Mouse (Mus musculus) gonadal fat pad, adult 2 months (tissue): Measurements from ENCODE around the gene Thtpa. TPM values are rescaled to one million over a fixed set of nuclear protein-coding genes. Genes with fewer than 3 reads are reported as not detected.
A peak's percentile ranks its signal among the peaks of the same experiment; 100 is the strongest.

Experiments
- DNase-seq: peaks from one replicate; pipeline ENCODE4 v3.0.0-alpha.2; 2012; ENCODE audit warnings: low read depth
- polyA plus RNA-seq: library from polyadenylated mRNA; depleted of rRNA; stranded (reverse); fragments of >200 nt; gene quantifications from 2 replicates; pipeline ENCODE4 v1.2.3, GENCODE M21; 2012

The Thtpa gene
- polyA plus RNA-seq, 1 experiment = 9.6 TPM

DNA sequence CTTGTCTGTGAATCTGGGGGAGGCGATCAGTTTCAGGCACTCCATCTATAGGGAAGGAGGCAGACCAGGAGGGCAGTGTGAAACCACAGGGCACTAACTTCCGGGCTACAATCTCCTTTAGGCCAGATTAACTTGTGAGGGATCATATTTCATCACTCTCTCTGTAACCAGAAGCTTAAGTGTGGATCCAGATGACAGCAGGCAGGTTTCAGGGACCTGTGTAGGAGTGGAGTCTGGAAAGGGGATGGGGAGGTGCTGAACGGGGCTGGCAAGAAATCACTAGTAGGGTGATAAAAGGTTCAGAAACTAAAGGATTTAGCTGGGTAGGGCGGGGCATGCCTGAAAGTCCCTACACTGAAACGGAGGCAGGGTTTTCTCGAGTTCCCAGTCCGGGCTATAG, 10.8 kb downstream of the Thtpa start:
- no peak for DNase-seq

DNA sequence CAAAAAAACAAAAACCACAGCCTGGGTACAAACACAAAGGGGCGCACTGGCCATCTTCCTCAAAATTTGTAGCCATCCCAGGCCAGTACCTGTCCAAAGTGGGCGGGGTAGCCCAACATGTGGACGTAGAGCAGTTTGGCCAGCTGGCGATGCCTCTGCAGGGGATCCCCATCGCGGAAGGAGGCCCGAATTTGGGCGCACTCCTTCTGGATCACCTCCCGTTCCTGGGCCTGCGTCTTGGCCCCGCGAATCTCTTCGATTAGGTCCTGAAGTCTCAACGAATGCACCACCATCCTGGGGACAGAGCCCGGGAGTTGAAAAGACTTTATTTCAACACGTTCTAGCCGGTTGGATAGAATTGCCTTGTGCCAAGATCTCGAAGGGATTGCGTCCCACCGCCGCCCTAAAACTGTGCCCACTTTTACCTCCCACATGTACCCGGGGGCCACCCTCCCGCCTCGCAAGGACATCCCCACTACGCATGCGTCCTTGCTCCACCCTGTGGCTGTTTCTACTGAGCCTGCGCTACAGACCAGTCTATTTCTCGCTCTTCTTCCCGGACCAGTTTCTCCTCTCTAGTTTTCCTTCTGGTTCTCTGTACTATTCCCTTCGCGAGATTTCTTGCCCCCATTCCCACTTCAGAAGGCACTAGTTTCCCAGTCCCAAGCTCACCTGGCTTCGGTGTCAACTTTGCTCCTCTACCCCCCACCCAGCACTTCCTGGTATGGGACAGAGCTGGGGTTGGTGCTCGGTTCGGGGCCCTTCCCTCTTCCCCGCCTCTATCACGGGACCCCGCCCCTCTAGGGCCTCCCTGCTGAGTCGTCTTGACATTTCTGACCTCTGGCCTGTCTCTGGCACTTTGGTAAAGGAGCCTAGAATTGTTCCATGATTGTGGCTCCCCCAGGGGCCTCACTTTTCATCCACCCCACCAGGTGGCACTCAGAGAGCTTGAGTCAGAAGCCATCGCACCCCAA, 11.5 kb downstream of the Thtpa start, which contains the start of gene Ap1g2:
Ap1g2 (minus strand) TSS at position 758 of the 974 bp plus-strand sequence.
- DNase-seq = no peak

DNA sequence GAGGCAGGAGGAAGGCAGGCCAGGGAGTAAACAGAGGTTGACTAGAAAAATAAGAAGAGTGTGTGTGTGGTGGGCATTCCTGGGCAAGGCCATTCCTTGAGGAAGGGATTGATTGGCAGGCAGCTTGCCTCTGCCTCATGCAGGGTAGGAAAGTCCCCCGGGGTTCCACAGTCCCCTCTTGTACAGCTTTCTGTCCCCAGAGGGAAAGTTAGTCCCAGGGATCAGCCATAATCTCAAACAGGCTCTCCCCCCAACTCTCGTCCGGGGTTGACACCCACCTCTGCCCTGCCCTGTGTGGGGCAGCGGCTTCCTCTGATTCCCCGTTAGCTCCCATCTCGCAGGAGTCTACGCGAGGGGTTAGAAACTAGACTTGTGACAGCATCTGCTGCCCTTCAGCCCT, 12.4 kb downstream of the Thtpa start:
- DNase-seq = no peak

DNA sequence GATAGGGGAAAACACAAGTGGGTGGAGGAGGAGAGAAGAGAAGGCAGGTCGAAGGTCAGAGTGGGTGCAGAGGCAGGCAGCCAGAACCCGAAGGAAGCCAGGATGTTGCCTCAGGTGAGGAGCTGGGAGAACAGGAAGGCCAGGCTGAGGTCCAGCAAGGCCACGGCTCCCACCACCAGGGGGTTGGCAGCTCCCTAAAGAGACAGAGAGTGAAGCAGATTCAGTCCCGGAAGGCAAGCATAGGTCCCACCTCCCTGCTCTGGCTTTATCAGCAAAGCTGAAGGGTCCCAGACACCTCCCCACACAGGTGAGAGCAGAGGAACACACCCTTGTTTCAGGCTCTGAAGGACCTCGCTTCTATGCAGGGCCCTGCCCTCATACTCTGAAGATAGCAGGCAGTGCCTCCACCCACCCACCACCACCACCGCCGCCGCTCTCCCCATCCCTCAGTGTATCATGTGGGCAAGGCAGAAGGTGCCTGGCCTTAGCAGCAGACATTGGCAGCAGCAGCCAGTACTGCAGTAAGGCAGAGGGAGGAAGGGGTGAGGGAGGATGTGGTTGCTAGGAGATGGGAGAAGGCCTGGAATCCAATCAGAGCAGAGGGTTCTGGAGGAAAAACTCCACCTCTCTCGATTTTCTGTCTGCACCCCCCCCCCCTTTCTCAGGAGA, 13.8 kb downstream of the Thtpa start:
- DNase-seq = no peak

DNA sequence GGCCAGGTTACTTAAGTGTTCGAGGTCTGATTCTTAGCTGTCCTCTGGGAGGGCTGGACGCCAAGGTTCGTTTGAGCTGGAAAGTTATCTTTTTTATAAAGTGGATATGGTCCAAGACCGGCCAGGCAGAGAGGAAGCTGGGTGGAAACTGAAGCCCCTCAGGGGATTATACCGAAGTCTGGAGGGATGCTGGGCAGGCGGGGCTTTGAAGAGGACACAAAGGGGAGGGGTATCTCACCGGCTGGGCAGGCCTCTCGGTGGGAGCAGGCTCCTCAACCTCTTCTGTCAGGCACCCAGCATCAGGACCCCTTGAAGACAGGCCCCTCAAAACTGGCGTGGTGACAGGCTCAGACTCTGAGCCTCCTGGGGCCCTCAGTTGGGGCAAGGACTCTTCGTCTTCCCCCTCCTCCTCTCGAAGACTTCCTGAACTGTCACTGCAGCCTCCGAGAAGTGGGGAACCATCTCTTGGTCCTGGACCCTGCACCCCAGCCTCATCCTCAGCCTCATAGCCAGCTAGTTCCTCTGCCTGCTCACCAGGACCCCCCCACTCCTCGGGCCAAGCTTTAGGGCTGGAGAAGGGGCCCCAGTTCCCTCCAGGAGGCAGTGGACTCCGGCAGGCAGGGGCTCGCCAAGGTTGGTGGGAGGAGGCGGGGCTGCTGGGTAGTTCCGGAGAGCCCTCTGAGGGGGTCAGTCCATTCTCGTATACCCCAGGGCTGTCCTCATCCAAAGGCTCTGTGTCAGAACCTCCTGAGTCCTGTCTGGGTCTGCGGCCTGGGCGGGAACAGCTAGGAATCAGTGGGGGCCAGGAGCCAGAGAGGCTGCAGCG, 14.7 kb downstream of the Thtpa start:
- no peak for DNase-seq

DNA sequence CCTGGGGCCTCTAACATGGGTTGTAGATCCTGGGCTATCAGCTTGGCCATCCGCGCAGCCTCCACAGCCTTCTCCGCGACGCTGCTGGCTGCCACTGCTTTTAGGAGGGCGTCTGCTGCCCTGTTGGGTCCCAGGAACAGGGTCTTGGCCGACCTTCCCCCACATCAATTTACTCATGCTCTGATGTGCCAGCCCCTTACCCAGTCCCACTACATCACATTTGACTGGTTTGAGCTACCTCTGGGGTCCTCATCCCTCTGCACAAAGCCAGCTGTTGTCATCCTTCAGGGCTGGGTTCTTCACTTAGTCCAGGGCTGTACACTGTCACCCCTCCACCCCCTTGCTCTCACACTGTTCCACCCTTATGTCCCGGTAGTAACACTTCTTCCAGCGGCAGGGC, 15.5 kb downstream of the Thtpa start:
- no peak for DNase-seq

DNA sequence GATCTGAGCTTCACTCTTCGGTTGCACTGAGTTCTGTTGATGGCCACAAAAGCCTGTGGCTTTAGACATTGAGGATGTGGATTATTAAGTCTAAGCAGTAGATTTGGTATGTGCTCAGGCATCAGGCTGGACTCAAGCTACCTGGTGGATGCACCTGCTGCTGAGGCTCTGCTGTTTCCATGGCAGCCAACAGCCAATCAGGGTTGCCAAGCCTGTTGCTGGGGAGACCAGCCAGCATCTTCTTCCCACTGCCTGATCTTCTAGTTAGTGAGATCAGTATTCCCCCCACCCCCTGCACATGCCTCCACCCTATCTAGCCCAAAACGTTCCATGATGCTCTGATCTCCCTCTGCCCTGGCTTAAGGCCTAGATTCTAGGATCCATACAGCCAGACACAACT, 17.1 kb downstream of the Thtpa start:
- no peak for DNase-seq

DNA sequence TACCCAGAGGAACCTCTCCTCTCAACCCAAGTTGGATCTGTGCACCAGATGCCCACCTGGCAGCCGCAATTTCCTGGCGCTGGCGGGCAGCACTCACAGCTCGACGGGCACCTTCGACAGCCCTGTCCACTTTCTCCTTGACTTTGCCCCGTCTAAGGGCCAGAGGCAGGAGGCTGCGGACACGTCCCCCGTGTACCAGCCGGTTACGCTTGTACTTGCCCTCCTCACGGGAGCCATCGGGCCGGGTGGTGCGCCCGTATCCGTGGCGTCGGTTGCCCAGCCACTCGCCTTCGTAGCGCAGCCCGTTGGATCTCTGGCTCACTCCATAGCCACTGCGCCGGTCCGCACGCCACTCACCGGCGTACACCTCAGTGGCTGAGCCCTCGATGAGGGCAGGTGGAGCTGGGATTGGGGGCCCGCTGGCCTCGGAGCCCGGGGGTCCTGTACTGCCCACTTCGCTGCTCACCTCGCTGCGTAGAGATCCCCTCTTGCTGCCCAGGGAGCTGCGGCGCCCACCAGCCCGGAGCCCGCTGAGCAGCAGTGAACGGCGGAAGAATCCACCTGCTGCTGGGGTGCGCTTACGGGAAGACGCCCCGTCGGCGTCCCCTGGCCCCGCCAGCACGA, 18.9 kb downstream of the Thtpa start:
- no peak for DNase-seq

DNA sequence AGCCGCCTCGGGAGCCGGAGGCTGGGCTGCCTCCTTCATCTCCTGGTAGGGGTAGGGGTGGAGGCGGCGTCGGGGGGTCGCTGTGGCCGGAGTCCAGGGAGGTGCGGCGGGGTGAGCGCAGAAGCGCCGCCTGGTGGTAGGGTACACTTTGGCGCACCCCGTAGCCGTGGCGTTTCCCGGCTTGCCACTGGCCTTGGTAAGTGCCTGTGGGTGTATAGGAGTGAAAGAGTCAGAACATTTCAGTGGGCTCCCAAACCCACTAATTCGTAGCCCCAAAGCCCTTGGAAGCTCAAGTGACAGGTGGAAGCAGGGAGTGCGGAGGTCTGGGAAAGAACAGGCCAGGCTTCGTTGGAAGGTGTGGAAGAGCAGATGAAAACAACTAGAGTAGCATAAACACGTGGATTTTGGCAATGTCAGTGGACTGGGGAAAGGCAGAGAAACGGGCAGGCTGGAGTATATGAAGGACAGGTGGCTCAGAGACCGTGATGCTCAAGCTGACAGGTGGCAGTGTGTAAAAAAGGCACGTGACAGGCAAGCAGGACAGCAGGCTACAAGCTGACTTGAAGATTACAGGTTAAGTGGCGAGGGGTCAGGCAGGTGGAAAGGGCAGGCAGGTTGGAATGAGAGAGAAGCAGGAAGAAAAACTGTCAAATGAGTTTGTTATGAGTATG, 19.5 kb downstream of the Thtpa start:
- DNase-seq = no peak

DNA sequence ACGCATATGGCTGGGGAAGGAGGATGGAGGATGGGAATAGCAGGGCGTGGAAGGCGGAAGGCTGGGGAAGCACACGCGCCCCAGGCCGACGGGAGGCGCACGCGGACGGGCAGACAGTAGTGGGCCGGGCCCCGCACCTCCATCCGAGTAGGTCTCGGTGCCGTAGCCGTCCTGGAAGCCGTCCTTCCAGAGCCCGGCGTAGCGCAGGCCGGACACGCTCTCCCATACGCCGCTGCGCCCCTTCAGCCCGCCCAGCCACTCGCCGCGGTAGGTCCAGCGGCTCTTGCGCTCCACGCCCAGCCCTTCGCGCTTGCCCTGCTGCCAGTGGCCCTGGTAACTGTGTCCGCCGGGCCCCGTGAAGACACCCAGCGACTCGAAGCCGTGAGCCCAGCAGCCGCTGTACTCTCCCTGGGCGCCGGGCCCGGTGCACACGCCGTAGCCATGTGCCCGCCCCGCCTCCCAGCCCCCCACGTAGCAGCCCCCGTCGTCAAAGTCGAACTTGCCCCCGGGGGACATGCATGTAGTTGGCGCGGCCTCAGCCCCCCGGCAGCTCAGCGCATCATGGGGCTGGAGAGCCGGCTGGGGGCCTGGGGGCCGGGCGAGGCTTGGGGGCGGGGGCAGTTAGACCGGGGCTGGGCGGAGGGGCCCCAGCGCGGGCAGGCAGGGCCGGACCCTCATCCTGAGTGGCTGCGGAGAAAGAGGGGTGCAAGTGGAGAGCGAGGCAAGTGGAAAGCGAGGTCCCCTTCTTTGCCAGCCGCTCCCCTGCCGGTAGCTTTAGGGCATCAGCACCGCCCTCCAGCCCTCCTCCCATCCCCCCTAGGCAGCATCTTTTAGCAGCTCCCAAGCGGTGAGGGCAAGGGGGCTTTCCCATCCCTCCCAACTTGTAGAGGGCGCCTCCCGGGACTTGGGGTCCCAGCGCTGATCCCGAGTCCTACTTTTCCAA, 20.4 kb downstream of the Thtpa start:
- DNase-seq = no peak

DNA sequence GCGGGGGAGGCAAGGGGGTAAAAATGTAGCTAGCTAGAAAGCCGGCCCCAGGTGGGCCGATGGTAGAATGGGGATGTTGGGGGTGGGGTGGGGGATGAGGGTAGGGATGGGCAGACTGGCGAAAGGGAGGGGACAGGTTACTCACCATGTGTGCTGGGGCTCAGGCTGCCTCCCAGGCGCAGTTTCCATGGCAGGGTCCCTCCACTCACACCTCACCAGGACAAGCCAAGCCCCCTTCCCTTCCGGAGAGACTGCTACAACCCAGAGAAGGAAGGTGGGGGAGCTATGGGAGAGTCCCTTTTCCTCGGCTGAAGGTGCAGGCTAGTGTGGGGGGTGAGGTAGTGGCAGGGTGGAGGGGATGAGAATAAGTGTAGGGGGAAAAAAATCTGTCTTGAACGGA, 21.3 kb downstream of the Thtpa start:
- DNase-seq = no peak

DNA sequence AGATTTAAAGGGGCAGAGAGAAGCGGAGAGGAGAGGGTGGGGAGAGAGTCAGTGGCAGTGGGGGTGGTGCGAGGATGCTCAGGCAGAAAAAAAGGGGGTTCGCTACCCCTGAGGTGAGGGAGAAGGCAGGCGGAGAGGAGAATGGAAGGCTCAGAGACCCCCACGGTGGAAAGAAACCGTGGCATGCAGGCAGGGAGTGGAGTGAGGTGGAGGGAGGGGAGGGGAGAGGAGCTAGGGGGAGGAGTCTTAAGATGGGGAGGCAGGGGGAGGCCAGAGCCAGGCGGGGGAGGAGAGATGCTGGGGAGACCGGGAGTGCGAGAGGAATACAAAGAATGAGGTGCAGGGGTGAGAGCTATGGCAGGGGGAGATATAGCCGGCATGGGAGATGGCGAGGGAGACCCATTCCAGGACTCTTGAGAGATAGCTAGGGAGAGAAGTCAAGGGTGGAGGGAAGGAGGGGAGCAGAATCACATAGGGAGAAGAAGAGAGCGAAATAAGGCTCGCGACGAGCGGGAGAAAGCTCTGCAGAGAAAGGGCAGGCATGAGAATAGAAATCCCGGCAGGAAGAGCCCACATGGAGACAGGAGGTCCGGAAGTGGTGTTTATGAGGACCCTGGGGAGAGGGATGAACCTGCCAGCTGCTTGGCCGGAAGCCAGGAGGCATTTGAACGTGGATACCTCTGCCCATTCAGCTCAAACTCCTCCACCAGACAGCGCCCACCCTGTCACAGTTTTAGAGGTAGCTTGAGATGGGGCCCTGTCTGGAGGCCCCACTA, 22.0 kb downstream of the Thtpa start, which contains the start of gene Jph4:
Jph4 (minus strand) TSS at position 511 of the 776 bp plus-strand sequence.
- no peak for DNase-seq

DNA sequence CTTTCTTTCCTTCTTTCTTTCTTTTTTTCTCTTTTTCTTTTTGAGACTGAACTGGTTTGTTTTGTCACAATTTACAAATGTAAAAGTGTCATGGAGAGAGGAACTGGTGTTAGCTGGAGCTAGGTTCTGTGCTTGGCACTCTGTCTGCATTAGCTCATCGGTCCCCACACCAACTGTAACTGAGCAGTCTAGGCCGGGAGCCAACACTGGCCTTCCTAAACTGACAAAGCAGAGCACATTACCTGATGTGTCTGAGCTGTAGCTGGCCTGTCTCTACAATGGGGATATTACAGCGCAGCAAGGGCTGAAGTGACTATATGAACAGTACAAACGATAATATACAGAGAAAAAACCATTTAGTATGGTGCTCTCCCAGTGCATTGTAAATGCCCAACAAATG, 24.3 kb downstream of the Thtpa start:
- no peak for DNase-seq

DNA sequence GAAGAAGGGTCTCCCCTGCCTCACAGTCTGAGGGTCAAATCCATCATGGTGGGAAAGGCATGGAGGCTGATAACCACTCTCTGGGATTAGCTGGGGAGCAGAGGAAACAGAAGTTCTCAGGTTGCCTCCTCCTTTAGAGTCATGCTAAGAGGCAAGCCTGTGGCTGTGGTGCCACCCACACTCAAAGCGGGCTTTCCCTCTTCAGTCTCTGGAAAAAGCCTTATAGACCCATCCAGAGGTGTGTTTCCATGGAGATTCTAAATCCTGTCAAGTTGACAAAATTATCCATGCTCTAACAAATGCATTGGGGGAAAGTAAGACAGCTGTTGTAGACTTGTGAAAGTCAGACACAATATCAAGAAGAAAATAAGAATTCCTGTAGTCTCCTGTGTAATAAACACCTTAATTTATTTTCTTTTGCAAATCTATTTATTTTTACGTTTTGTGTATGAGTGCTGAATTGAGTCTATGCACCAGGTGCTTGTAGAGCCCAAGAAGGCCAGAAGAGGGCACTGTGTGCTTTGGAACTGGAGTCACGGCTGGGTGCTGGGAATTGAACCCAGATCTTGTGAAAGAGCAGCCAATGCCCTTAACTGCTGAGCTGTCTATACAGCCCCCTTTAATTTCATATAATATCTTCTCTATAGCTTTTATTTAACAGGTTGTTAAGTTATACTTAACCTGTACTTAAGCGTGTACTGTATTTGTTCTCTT, 25.0 kb downstream of the Thtpa start:
- no peak for DNase-seq

DNA sequence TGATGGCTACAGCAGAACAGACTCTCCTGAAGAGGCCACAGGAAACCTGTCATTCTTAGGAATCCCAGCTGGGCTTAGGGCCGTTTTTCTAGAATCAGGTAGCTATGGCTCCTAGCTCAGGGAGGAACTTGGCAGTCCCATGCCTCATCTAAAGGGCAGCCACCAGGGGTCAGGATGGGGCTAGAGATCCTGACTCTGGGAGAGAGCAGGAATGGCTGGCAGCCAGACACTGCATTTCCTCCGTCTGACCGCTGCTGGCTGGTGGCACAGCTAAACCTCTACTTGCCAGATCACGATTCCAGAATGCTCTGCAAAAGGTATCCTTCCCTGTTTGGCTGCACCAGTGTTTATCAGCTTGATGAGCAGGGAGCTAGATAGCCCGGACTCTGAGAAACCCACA, 27.4 kb downstream of the Thtpa start:
- DNase-seq = peak; percentile 33

DNA sequence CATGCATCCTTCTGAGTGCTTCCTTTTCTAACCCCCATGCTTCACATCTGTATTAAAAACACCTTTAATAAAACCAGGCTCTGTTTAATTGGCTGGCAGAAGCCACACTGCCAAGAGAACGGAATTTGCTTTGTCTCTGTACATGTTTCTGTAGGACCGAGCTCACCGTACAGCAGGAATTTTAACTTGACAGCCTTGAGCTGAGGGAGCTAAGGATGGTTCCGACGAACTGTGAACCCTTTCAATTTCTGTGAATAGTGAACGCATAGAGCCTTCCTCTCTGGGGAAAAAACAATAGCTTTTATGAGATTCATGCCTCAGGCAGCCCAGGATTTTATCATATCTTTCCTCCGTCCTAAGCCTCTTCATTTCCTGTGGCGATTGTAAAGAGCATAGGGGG, 27.8 kb downstream of the Thtpa start:
- no peak for DNase-seq

DNA sequence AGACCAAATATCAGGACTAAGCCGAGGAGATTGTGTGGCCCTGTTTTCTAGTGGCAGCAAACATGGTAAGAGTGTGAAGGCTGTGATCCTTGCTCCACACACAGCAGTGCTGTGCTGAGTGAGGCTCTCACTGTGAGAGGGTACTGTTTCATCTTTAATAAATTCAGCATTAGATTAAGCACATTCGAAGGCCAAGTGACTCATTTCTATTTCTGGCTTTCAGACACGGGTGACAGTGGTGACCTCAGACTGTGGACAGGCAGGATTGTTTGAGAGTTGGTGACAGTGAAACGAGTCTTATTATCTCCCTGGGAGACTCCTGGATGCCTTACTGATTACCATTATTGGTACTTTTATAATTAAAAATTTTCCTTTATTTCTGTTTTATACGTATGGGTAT, 31.1 kb downstream of the Thtpa start:
- no peak for DNase-seq

DNA sequence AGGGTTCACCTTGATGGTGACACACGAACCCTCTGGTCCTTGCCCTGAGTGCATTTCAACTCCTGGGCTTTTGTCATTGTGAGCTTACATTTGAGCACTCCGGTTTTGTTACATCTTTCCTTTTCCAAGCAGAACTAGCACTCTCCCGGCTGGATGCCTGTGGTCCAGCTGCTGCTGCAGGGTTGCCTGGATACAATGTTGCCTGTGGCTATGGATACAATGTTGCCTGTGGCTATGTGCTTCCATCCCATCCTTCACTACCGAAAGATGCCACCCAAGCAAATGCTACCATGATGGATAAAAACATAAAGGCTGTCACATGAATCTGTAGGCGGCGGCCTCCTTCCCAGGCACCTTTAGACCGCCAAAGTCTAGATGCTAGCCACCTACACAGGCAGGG, 31.9 kb downstream of the Thtpa start:
- DNase-seq = no peak
